ENCODE assay signal across 8 mouse cellular contexts in the genomic region with DNA sequence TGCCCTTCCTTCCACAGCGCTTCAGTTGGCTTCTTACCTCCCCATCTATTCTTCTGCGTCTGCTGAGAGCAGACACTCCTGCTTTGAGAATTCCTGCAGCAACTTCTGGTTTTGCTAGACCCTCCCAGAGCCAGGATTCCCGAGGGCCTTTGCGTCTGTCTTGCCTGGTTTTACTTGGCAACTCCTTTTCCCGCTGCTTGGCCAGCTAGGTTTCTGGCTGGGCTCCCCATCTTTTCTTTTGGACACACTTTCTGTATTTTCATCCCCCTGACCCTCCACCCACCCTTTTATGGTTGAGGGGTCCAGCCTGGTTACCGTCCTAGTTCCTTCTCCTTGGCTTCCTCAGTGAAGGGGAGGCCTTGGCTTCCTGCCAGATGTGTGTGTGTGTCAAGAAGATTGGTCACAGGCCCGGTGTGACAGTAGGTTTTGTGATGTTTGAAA. TPM values are rescaled to one million over a fixed set of nuclear protein-coding genes. Genes with fewer than 3 reads are reported as not detected.
A peak's percentile ranks its signal among the peaks of the same experiment; 100 is the strongest.
DNase-seq lines count a peak whose midpoint lies in the region; ATAC-seq and TF ChIP-seq lines count a peak whose summit lies in the region.

No protein-coding gene starts in this region.

- H3K4me2 ChIP-seq in hindbrain, embryonic 16.5 days (ENCODE audit: low read length) = no peak overlapping the region
- no peak overlapping the region for H3K4me2 ChIP-seq in hindbrain, embryonic 11.5 days (replicated peaks; ENCODE audit: low read depth, low read length)
- no peak overlapping the region for H3K4me2 ChIP-seq in stomach, postnatal 0 days (replicated peaks; ENCODE audit: low read depth)

- H3K4me3 ChIP-seq in hindbrain, embryonic 16.5 days (ENCODE audit: low read length) = no peak overlapping the region
- H3K4me3 ChIP-seq in hindbrain, embryonic 11.5 days (ENCODE audit: low read depth, low read length) = no peak overlapping the region
- H3K4me3 ChIP-seq in stomach, postnatal 0 days (ENCODE audit: low read depth, low read length) = no peak overlapping the region

- ATAC-seq in hindbrain, embryonic 16.5 days = peak; percentile 69
- ATAC-seq in hindbrain, embryonic 11.5 days (ENCODE audit: low FRiP score) = no peak
- no peak for ATAC-seq in stomach, postnatal 0 days (ENCODE audit: low FRiP score, low TSS enrichment)

- no peak overlapping the region for H3K27ac ChIP-seq in hindbrain, embryonic 16.5 days (ENCODE audit: low read depth, low read length)
- H3K27ac ChIP-seq in hindbrain, embryonic 11.5 days (ENCODE audit: low read depth, low read length) = no peak overlapping the region
- H3K27ac ChIP-seq in stomach, postnatal 0 days (replicated peaks) = no peak overlapping the region

- no peak overlapping the region for H3K9ac ChIP-seq in hindbrain, embryonic 16.5 days (ENCODE audit: low read depth, low read length)
- H3K9ac ChIP-seq in hindbrain, embryonic 11.5 days (ENCODE audit: low read depth, low read length) = no peak overlapping the region
- no peak overlapping the region for H3K9ac ChIP-seq in stomach, postnatal 0 days (ENCODE audit: low read length)

- no peak for TF ChIP-seq EP300 in stomach, postnatal 0 days (optimal IDR thresholded peaks at IDR 0.05)

- TF ChIP-seq CTCF in stomach, postnatal 0 days (IDR thresholded peaks at IDR 0.05; ENCODE audit: low read depth) = no peak

- no peaks in the 10 kb centered on the region for H3K36me3 ChIP-seq in hindbrain, embryonic 16.5 days (ENCODE audit: control insufficient read depth, insufficient read depth, low read length)
- no peaks in the 10 kb centered on the region for H3K36me3 ChIP-seq in hindbrain, embryonic 11.5 days (ENCODE audit: control insufficient read depth, insufficient read depth, low read length)
- no peaks in the 10 kb centered on the region for H3K36me3 ChIP-seq in stomach, postnatal 0 days (ENCODE audit: control insufficient read depth, insufficient read depth, low read length)

- WGBS in hindbrain, embryonic 16.5 days = 45% methylated on average over 7 of the region's 7 CpGs
- WGBS in hindbrain, embryonic 11.5 days = 64% methylated on average over 7 of the region's 7 CpGs
- 40% methylated on average over 7 of the region's 7 CpGs for WGBS in stomach, postnatal 0 days

- H3K4me1 ChIP-seq in hindbrain, embryonic 16.5 days (ENCODE audit: control insufficient read depth, insufficient read depth, low read depth, low read length) = peaks cover 5% of the 10 kb centered on the region
- no peaks in the 10 kb centered on the region for H3K4me1 ChIP-seq in hindbrain, embryonic 11.5 days (replicated peaks; ENCODE audit: control insufficient read depth, insufficient read depth, low read length)
- H3K4me1 ChIP-seq in stomach, postnatal 0 days (replicated peaks; ENCODE audit: control insufficient read depth, insufficient read depth) = no peaks in the 10 kb centered on the region

- no peaks in the 10 kb centered on the region for H3K9me3 ChIP-seq in hindbrain, embryonic 16.5 days (ENCODE audit: control insufficient read depth, low read length)
- H3K9me3 ChIP-seq in hindbrain, embryonic 11.5 days (ENCODE audit: control insufficient read depth, low read length) = no peaks in the 10 kb centered on the region
- H3K9me3 ChIP-seq in stomach, postnatal 0 days (ENCODE audit: control insufficient read depth, low read length) = no peaks in the 10 kb centered on the region

- H3K27me3 ChIP-seq in hindbrain, embryonic 16.5 days (replicated peaks; ENCODE audit: control insufficient read depth, insufficient read depth, low read length) = no peaks in the 10 kb centered on the region
- H3K27me3 ChIP-seq in hindbrain, embryonic 11.5 days (ENCODE audit: control insufficient read depth, insufficient read depth, low read length) = no peaks in the 10 kb centered on the region
- H3K27me3 ChIP-seq in stomach, postnatal 0 days (ENCODE audit: control insufficient read depth, insufficient read depth, low read length) = no peaks in the 10 kb centered on the region

- no peak for DNase-seq in hindbrain, embryonic 11.5 days (ENCODE audit: low spot score)
- peak; percentile 54 to 58 for DNase-seq in right cerebral cortex, postnatal 10 days (ENCODE audit: low spot score in 2 of 2)
- no peak for DNase-seq in right cerebral cortex, adult 2 months (ENCODE audit: low spot score in 2 of 2)
- DNase-seq in gastrocnemius, adult 18-20 months (ENCODE audit: low spot score) = peak; percentile 23
- DNase-seq in layer of hippocampus, postnatal 36 days = peak; percentile 8 to 10
- DNase-seq in stomach, postnatal 0 days (ENCODE audit: low spot score) = no peak
- DNase-seq in natural killer cell, adult 2 months (ENCODE audit: low spot score in 2 of 2) = no peak

RNA-seq across cellular contexts. Expression of gene Vav3, which starts 26.0 kb away (rescaled TPM):
- polyA plus RNA-seq in hindbrain, embryonic 16.5 days (2015; fragmentation: Nextera tagmentation; extraction: Ambion mirVana) = 10.3 and 13.7 TPM in 2 replicates
- 19.9 and 25.6 TPM in 2 replicates for polyA plus RNA-seq in hindbrain, embryonic 11.5 days (2014; fragmentation: Nextera tagmentation; extraction: Ambion mirVana)
- 1 to 10 TPM; 1.5 to 1.9 TPM for total RNA-seq in gastrocnemius, adult 18-20 months (2021)
- total RNA-seq in layer of hippocampus, postnatal 36 days (2021) = 10 to 100 TPM; 14.1 to 16.2 TPM
- 20.2 and 20.4 TPM in 2 replicates for polyA plus RNA-seq in stomach, postnatal 0 days (2015; fragmentation: Nextera tagmentation; extraction: Ambion mirVana)

Comparison
In these comparisons a context has a peak if more than half of its experiments do, and no peak if none do; other contexts are left out.
1. DNase-seq: peak in right cerebral cortex, postnatal 10 days (2 of 2), gastrocnemius, adult 18-20 months (single experiment) and layer of hippocampus, postnatal 36 days (2 of 2); none in hindbrain, embryonic 11.5 days (single experiment), right cerebral cortex, adult 2 months (0 of 2), stomach, postnatal 0 days (single experiment) and natural killer cell, adult 2 months (0 of 2).